Mouse (Mus musculus): ENCODE results near the gene Kctd15. TPM values are rescaled to one million over a fixed set of nuclear protein-coding genes. Genes with fewer than 3 reads are reported as not detected.

Kctd15 gene
- polyA plus RNA-seq, 1 experiment from 2014 or later, result 31.7 TPM

DNA sequence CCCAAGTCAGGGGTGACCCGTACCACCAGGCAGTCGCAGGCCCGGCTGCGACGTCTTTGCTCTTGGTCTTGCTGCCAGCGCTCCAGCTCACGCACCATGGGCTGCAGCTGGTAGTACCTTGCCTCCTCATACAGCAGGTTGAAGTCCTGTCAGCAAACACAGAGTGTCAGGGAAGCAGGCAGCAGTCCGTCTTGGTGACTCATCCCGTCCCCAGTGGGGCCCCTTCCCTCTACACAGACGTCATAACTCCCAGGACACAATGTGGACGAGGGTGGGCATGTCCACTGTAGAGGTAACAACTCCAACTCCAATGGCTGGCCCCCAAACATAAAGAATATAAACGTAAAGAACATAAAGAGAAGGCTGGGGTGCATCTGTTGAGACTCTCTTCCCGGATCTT is 14.6 kb downstream of the Kctd15 start:
- peaks cover 12% of the 10 kb centered on the region; the same call in 1 of the 2 replicates for H3K4me1 ChIP-seq
- H3K9me3 ChIP-seq, result no peaks in the 10 kb centered on the region
- no peak overlapping the region for H3K9ac ChIP-seq
- no peak overlapping the region for H3K4me2 ChIP-seq
- H3K27ac ChIP-seq, result no peak overlapping the region
- ATAC-seq (replicated peaks), result no peak
- H3K27me3 ChIP-seq (replicated peaks), result no peaks in the 10 kb centered on the region
- peaks cover 29% of the 10 kb centered on the region for H3K36me3 ChIP-seq (replicated peaks)
- no peak overlapping the region for H3K4me3 ChIP-seq
- WGBS, result 85% methylated on average over 13 of the region's 13 CpGs

GRCm38 (mm10) chr7:34639798-34640197 is 16.7 kb downstream of the Kctd15 start:
- H3K9me3 ChIP-seq, result no peaks in the 10 kb centered on the region
- H3K4me1 ChIP-seq, result peaks cover 8% of the 10 kb centered on the region; the same call in 1 of the 2 replicates
- 92% methylated on average over 11 of the region's 11 CpGs for WGBS
- ATAC-seq (replicated peaks), result no peak
- no peak overlapping the region for H3K27ac ChIP-seq
- H3K4me3 ChIP-seq, result no peak overlapping the region
- H3K36me3 ChIP-seq (replicated peaks), result peaks cover 29% of the 10 kb centered on the region
- no peaks in the 10 kb centered on the region for H3K27me3 ChIP-seq (replicated peaks)
- H3K9ac ChIP-seq, result no peak overlapping the region
- no peak overlapping the region for H3K4me2 ChIP-seq

- H3K27me3 ChIP-seq (replicated peaks), result no peaks in the 10 kb centered on the region
- no peak overlapping the region for H3K9ac ChIP-seq
- H3K4me1 ChIP-seq, result 0 out of 2 replicates have a peak, but pooled peaks cover 3% of the 10 kb centered on the region
- H3K27ac ChIP-seq, result no peak overlapping the region
- ATAC-seq (replicated peaks), result no peak
- peaks cover 24% of the 10 kb centered on the region for H3K36me3 ChIP-seq (replicated peaks)
- no peaks in the 10 kb centered on the region for H3K9me3 ChIP-seq
- H3K4me2 ChIP-seq, result no peak overlapping the region
- 81% methylated on average over 4 of the region's 4 CpGs for WGBS
- no peak overlapping the region for H3K4me3 ChIP-seq
Observed at GRCm38 (mm10) chr7:34636661-34637060, 19.9 kb downstream of the Kctd15 start.

GRCm38 (mm10) chr7:34632966-34633742 is 23.4 kb downstream of the Kctd15 start:
- no peak overlapping the region for H3K27ac ChIP-seq
- ATAC-seq (replicated peaks), result no peak
- H3K4me2 ChIP-seq, result no peak overlapping the region
- H3K9ac ChIP-seq, result no peak overlapping the region
- no peaks in the 10 kb centered on the region for H3K36me3 ChIP-seq (replicated peaks)
- peaks cover 14% of the 10 kb centered on the region for H3K4me1 ChIP-seq
- no peak overlapping the region for H3K4me3 ChIP-seq
- no peaks in the 10 kb centered on the region for H3K27me3 ChIP-seq (replicated peaks)
- no peaks in the 10 kb centered on the region for H3K9me3 ChIP-seq
- WGBS, result 85% methylated on average over 10 of the region's 10 CpGs

GRCm38 (mm10) chr7:34630211-34631085 is 26.1 kb downstream of the Kctd15 start:
- under 1% methylated on average over 34 of the region's 34 CpGs for WGBS
- Histone ChIP-seq H3K9me3 (no peaks in the 10 kb centered on the region), H3K4me2 (peak overlapping the region; percentile 57), H3K4me1 (peaks cover 14% of the 10 kb centered on the region), H3K9ac (peak overlapping the region; percentile 23), H3K4me3 (peak overlapping the region; percentile 29), H3K36me3 (replicated peaks) (no peaks in the 10 kb centered on the region), H3K27ac (peak overlapping the region; percentile 42), H3K27me3 (replicated peaks) (no peaks in the 10 kb centered on the region)
- peak; percentile 77 for ATAC-seq (replicated peaks)

DNA sequence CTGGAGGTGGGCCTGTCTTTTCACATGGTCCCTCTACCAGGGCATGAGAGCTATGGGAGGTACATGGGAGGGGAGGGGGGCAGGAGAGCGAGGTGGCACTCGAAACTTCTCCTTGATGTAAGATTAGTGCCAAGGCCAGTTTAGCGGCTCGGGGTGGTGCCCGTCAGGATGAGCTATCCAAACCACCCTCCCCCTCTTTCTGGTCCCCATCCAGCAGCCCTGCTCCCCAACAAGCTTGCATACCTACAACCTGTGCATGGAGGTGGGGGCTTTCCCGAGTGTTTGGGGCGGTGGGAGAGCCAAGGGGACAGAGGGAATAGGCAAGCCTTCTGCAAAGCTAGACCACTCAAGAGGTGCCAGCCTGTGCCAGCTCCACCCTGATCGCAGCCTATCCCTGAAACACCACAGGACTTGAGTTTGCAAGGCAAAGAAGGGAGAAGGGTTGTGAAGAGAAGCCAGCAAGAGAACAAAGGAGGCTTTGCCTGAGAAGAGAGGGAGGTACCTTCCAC is 26.8 kb downstream of the Kctd15 start:
- WGBS, result 33% methylated on average over 8 of the region's 8 CpGs
- no peak for ATAC-seq (replicated peaks)
- Histone ChIP-seq H3K4me1 (peaks cover 14% of the 10 kb centered on the region), H3K36me3 (replicated peaks) (no peaks in the 10 kb centered on the region), H3K27me3 (replicated peaks) (no peaks in the 10 kb centered on the region), H3K4me2 (peak overlapping the region; percentile 57), H3K9me3 (no peaks in the 10 kb centered on the region), H3K27ac (peak overlapping the region; percentile 42), H3K9ac (peak overlapping the region; percentile 23; the same call in 1 of the 2 replicates), H3K4me3 (peak overlapping the region; percentile 29; the same call in 1 of the 2 replicates)

DNA sequence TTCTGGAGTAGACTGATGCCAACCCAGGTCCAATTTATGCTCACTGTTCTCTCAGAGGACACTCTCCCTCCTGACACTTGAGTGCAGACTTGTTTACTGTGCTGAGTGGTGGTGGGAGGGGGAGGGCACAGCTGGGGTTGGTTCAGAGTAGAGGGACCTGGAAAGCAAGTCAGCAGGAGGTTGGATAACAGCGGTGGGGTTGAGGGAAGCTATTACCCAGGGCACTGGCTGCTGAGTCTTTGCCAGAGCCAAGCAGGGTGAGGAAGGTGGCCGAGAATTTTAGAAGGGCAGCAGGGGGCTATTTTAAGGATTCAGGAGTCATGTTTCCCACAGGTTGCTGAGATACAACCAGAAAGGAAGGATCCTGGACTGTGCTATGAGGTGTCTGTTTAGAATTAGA is 36.1 kb downstream of the Kctd15 start:
- Histone ChIP-seq H3K36me3 (replicated peaks) (no peaks in the 10 kb centered on the region), H3K27ac (no peak overlapping the region), H3K9me3 (no peaks in the 10 kb centered on the region), H3K27me3 (replicated peaks) (no peaks in the 10 kb centered on the region), H3K4me2 (no peak overlapping the region), H3K9ac (no peak overlapping the region), H3K4me1 (no peaks in the 10 kb centered on the region), H3K4me3 (no peak overlapping the region)
- no peak for ATAC-seq (replicated peaks)
- WGBS, result 36% methylated on average over 2 of the region's 2 CpGs

- no peak for ATAC-seq (replicated peaks)
- H3K4me1 ChIP-seq, result no peaks in the 10 kb centered on the region
- no peak overlapping the region for H3K4me3 ChIP-seq
- H3K27me3 ChIP-seq (replicated peaks), result no peaks in the 10 kb centered on the region
- no peak overlapping the region for H3K9ac ChIP-seq
- WGBS, result 89% methylated on average over 11 of the region's 11 CpGs
- H3K9me3 ChIP-seq, result no peaks in the 10 kb centered on the region
- H3K4me2 ChIP-seq, result no peak overlapping the region
- no peak overlapping the region for H3K27ac ChIP-seq
- H3K36me3 ChIP-seq (replicated peaks), result no peaks in the 10 kb centered on the region
Observed at GRCm38 (mm10) chr7:34618141-34618890, 38.2 kb downstream of the Kctd15 start.

- WGBS, result 93% methylated on average over 2 of the region's 2 CpGs
- Histone ChIP-seq H3K4me1 (no peaks in the 10 kb centered on the region), H3K9me3 (no peaks in the 10 kb centered on the region), H3K9ac (no peak overlapping the region), H3K4me2 (no peak overlapping the region), H3K36me3 (replicated peaks) (no peaks in the 10 kb centered on the region), H3K4me3 (no peak overlapping the region), H3K27ac (no peak overlapping the region), H3K27me3 (replicated peaks) (no peaks in the 10 kb centered on the region)
- no peak for ATAC-seq (replicated peaks)
Observed at GRCm38 (mm10) chr7:34616275-34616674, 40.3 kb downstream of the Kctd15 start.

- Histone ChIP-seq H3K4me1 (peaks cover 18% of the 10 kb centered on the region), H3K4me3 (no peak overlapping the region), H3K4me2 (no peak overlapping the region), H3K36me3 (replicated peaks) (no peaks in the 10 kb centered on the region), H3K27ac (no peak overlapping the region), H3K9ac (no peak overlapping the region), H3K27me3 (replicated peaks) (no peaks in the 10 kb centered on the region), H3K9me3 (no peaks in the 10 kb centered on the region)
- no peak for ATAC-seq (replicated peaks)
- 71% methylated on average over 6 of the region's 6 CpGs for WGBS
Observed at GRCm38 (mm10) chr7:34610445-34610844, 46.1 kb downstream of the Kctd15 start.

DNA sequence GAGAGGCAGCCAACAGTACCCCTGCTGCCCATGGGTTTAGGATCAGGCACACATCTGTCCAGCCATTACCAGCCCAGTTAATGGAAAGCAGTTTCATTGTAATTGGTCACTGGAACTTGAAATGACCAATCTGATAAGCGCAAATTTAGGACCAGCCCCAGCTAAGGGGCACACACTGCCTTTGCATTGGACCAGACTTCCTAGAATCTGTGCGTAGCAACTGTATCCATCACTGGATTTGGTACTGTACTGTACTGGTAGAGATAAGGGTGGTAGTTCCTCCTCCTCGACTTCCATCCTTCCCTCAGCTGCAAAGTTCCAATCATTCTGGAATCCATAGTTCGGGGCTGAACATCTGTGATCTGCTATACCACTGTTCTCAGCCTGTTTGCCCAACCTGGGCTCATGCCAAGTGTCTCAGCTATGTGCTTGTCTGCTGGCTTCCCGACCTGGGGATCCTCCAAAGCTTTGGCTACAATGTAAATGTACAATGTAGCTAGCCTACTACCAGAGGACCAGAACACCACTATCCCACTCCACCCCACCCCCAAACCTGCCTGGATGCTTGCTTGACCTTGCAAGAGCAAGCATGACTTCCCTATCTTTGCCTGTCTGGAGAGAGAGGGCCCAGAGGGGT is 49.1 kb downstream of the Kctd15 start:
- Histone ChIP-seq H3K9ac (no peak overlapping the region), H3K4me3 (no peak overlapping the region), H3K9me3 (no peaks in the 10 kb centered on the region), H3K27me3 (replicated peaks) (no peaks in the 10 kb centered on the region), H3K27ac (peak overlapping the region; percentile 68), H3K4me2 (no peak overlapping the region), H3K36me3 (replicated peaks) (no peaks in the 10 kb centered on the region), H3K4me1 (peaks cover 21% of the 10 kb centered on the region)
- peak; percentile 24; the same call in 1 of the 2 replicates for ATAC-seq (replicated peaks)
- WGBS, result 73% methylated on average over 5 of the region's 5 CpGs
